Mouse (Mus musculus) kidney, adult 2 months (tissue): ENCODE measurements around the gene Utp11. TPM values are rescaled to one million over a fixed set of nuclear protein-coding genes. Genes with fewer than 3 reads are reported as not detected.

Experiments
- DNase-seq: peaks from one replicate; pipeline ENCODE4 v3.0.0; 2021
- H3K27ac ChIP-seq: fragments of 200-500 bp; 2 replicates; pipeline ENCODE4 v1.5.1; 2012; ENCODE audit warnings: low read depth, low read length, control low read depth, inconsistent platforms; ENCODE audit not compliant: insufficient read depth
- H3K27me3 ChIP-seq: fragments of 200-500 bp; replicated peaks from 2 replicates; pipeline ENCODE4 v1.6.1; 2012; ENCODE audit warnings: mild to moderate bottlenecking, moderate library complexity, low read length, inconsistent platforms; ENCODE audit not compliant: control insufficient read depth, insufficient read depth
- H3K36me3 ChIP-seq: fragments of 200-500 bp; 2 replicates; pipeline ENCODE4 v1.6.1; 2012; ENCODE audit warnings: mild to moderate bottlenecking, moderate library complexity, low read length, inconsistent platforms; ENCODE audit not compliant: control insufficient read depth, insufficient read depth
- H3K4me1 ChIP-seq: fragments of 200-500 bp; 2 replicates; pipeline ENCODE4 v1.6.1; 2011; ENCODE audit warnings: low read length; ENCODE audit not compliant: control insufficient read depth, insufficient read depth
- H3K4me3 ChIP-seq: fragments of 200-500 bp; 2 replicates; pipeline ENCODE4 v1.5.1; 2011; ENCODE audit warnings: mild to moderate bottlenecking, low read depth, low read length, control low read depth; ENCODE audit not compliant: insufficient read depth
- CTCF ChIP-seq: fragments of 200-500 bp; conservative IDR thresholded peaks from 2 replicates; pipeline ENCODE4 v1.5.1; 2011; ENCODE audit warnings: low read depth, mild to moderate bottlenecking, control low read depth, low read length, moderate library complexity, mixed read lengths; ENCODE audit not compliant: insufficient read depth, insufficient read length
- POLR2A ChIP-seq: fragments of 200-500 bp; IDR thresholded peaks from one replicate; pipeline ENCODE4 v1.6.1; 2011; ENCODE audit warnings: low read depth, low read length, control low read depth
- WGBS: fragments of 180-500 bp; shearing (Covaris S2); methylation state at CpG from one replicate; pipeline ENCODE4 v1.1.7; 2018; 5-methylcytosine and 5-hydroxymethylcytosine counted together
- polyA plus RNA-seq: library from polyadenylated mRNA; depleted of rRNA; stranded (reverse); fragments of >200 nt; gene quantifications from 2 replicates; pipeline ENCODE4 v1.2.3, GENCODE M21; 2012

The Utp11 gene
- polyA plus RNA-seq, 1 experiment, result 7.9 TPM

DNA sequence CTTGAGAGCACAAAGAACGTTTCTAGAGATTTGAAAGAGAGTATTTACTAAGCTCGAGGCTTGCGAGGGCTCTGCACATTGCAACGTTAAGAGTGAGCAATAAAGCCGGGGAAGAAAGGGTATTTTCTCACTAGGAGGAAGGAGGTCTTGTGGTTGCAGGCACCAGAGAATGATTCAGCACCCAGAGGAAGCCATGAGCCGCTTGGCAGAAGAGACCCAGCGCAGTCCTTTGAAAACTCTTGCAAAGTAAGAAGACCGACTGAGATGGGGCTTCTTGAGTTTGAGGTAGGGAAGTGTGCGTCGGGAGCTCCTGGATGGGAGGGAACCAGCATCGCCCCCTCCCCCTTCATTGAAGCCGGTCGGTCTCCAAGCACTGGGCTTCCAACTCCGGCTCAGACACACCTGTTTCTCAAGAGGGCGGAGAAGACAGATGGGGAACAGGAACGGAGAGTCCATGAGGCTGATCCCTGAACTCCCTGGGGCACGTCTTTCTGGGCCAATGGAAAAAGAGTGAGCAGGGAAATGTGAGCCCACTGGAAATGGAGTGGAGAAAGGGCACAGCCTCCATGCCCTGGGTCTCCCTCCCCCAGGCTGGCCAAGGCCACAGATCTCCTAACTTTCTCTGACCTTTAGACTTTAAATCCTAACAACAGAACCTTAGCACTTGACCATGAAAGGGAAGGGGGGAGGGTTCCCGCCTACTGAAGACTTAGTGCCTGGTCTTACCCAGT lies 2.6 kb upstream of the Utp11 start:
- 22% methylated on average over 18 of the region's 18 CpGs for WGBS
- no peak overlapping the region for H3K4me3 ChIP-seq
- peak; percentile 83 for DNase-seq

DNA sequence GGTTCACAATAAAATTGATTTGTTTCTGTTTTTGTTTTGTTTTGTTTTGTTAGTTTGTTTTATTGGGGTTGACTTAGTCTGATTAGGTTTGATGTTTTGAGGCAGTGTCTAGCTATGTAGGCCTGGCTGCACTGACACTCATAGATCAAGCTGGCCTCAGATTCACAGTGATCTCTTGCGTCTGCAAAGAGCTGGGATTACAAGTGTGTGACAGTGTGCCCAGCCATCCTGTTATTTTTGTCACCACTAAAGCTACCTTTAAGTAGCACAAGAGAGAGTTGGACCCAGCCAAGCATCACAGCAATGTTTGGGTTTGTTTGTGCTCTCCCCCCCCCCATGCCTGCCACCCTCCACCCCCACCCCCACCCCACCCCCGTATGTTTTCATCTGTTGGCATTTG lies 1.2 kb upstream of the Utp11 start:
- DNase-seq, result no peak
- no peak for TF ChIP-seq POLR2A
- no peak for TF ChIP-seq CTCF
- Histone ChIP-seq H3K27me3 (no peaks in the 10 kb centered on the region), H3K27ac (no peak overlapping the region), H3K4me1 (peaks cover 21% of the 10 kb centered on the region; the same call in 1 of the 2 replicates), H3K4me3 (no peak overlapping the region), H3K36me3 (no peaks in the 10 kb centered on the region; the same call in 1 of the 2 replicates)
- 62% methylated on average over 2 of the region's 2 CpGs for WGBS

More for the DNA sequence above, 2.6 kb upstream of the Utp11 start:
- Histone ChIP-seq H3K27ac (peak overlapping the region; percentile 71), H3K36me3 (no peaks in the 10 kb centered on the region), H3K27me3 (no peaks in the 10 kb centered on the region), H3K4me1 (peaks cover 26% of the 10 kb centered on the region; the same call in 1 of the 2 replicates)
- TF ChIP-seq CTCF, result no peak
- TF ChIP-seq POLR2A, result no peak

DNA sequence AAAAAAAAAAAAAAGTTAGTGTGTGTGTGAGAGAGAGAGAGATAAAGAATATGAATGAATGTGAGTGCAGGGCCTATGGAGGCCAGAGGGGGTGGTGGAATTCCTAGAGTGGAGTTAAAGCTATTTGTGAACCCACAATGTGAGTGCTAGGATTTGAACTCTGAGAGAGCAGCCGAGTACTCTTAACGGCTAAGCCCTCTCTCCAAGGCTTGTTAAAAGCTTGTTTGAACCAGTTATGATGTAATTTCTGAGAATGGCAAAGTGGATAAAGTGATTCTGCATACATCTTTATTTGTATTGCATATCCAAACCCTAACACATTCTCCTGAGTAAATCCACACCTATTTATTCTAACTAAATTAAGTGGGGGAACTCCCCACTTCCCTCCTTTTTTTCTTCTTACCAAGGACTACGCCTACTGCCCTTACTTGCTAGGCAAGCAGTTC lies 961 bp downstream of the Utp11 start:
- TF ChIP-seq POLR2A, result no peak
- no peak for TF ChIP-seq CTCF
- Histone ChIP-seq H3K4me3 (no peak overlapping the region), H3K4me1 (peaks cover 17% of the 10 kb centered on the region; the same call in 1 of the 2 replicates), H3K27ac (no peak overlapping the region), H3K36me3 (no peaks in the 10 kb centered on the region; the same call in 1 of the 2 replicates), H3K27me3 (no peaks in the 10 kb centered on the region)
- DNase-seq, result no peak
- WGBS, result 41% methylated on average over 3 of the region's 3 CpGs

DNA sequence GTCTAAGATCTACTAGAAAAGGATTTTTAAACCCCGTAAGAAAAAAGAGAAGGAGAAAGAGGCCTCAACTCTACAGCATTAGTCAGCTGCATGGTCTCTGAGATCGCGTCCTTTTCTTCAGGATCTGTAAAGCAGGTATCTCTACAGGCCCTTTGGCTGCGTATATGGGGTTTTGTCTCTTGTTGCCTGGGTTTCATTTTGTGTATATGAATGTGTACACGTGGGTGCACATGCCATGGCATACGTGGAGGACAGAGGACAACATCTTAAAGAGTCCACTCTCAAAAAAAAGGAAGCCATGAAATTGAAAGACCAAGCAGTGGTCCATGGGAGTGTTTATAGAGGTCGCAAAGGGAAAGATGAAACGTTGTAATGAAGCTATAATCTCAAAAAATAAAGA lies 1.9 kb downstream of the Utp11 start:
- Histone ChIP-seq H3K36me3 (no peaks in the 10 kb centered on the region; the same call in 1 of the 2 replicates), H3K4me3 (no peak overlapping the region), H3K27ac (no peak overlapping the region), H3K4me1 (peaks cover 17% of the 10 kb centered on the region; the same call in 1 of the 2 replicates), H3K27me3 (no peaks in the 10 kb centered on the region)
- TF ChIP-seq CTCF (no peak), POLR2A (no peak)
- no peak for DNase-seq
- 80% methylated on average over 8 of the region's 8 CpGs for WGBS

DNA sequence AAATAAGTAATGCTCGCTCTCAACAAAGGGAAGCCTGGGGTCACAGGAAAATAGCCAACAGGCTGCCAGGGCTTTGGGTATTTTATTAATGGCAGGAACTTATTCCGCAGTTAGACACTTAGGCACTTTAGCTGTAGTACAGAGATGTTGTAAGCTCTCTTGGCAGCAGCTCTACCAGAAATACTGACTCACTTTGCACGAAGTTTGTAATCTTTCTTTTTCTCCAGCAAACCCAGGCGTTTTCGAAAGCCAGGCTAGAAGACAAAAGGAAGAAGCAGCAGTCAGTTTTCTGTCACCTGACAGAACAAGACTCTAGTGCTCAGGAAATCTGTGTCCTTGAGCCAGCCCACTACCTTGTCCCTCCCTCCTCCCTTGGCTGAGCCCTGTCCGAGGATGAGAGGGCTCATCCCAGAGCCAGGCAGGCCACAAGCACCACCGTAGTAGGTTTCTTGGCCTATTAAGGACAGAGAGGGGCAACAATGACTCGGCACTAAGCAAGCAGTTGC lies 7.5 kb downstream of the Utp11 start:
- WGBS, result 59% methylated on average over 8 of the region's 8 CpGs
- TF ChIP-seq CTCF, result no peak
- TF ChIP-seq POLR2A, result no peak
- Histone ChIP-seq H3K4me3 (no peak overlapping the region), H3K4me1 (0 out of 2 replicates have a peak, but pooled peaks cover 3% of the 10 kb centered on the region), H3K27ac (peak overlapping the region; percentile 47), H3K27me3 (no peaks in the 10 kb centered on the region), H3K36me3 (peaks cover 12% of the 10 kb centered on the region)
- DNase-seq, result peak; percentile 35

DNA sequence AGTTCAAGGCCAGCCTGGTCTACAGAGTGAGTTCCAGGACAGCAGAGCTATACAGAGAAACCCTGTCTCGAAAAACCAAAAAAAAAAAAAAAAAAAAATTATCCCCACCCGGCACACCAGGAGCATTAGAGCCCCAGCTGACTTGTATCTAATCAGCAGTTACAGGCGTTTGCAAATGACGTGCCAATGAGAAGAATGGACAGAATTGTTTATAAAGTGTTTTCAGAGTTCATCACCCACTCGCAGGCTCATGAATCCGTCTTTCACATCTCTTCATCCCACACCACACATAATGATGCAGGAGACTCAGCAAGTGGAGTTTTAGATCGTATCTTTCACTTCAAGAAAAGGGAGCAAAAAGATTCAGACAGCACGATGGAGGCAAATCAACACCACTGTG lies 7.9 kb downstream of the Utp11 start:
- Histone ChIP-seq H3K27ac (no peak overlapping the region; the same call in 1 of the 2 replicates), H3K4me3 (no peak overlapping the region), H3K36me3 (peaks cover 12% of the 10 kb centered on the region), H3K27me3 (no peaks in the 10 kb centered on the region), H3K4me1 (0 out of 2 replicates have a peak, but pooled peaks cover 3% of the 10 kb centered on the region)
- WGBS, result 55% methylated on average over 8 of the region's 8 CpGs
- no peak for DNase-seq
- TF ChIP-seq POLR2A, result no peak
- no peak for TF ChIP-seq CTCF

DNA sequence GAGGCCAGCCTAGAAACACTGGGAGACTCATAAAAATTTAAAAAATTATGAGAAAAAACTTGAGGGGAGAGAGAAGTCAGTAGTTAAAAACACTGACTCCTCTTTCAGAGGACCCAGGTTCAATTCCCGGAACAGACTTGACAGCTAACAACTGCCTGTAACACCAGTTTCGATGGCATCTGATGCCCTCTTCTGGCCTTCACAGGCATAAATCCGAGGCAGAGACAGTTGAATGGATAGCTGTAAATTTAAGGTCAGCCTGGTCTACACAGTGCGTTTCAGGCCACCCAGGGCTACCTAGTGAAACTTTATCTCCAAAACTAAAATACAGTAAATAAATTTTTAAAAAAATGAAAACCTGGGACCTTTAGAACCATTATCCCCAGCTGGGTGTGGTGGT lies 8.4 kb downstream of the Utp11 start:
- H3K27me3 ChIP-seq, result no peaks in the 10 kb centered on the region
- H3K27ac ChIP-seq, result no peak overlapping the region
- H3K4me1 ChIP-seq, result 0 out of 2 replicates have a peak, but pooled peaks cover 3% of the 10 kb centered on the region
- DNase-seq, result peak; percentile 31
- H3K36me3 ChIP-seq, result peaks cover 12% of the 10 kb centered on the region
- peak; percentile 44 for TF ChIP-seq CTCF
- no peak for TF ChIP-seq POLR2A
- WGBS, result 52% methylated on average over 4 of the region's 4 CpGs
- no peak overlapping the region for H3K4me3 ChIP-seq
